Mouse (Mus musculus) layer of hippocampus, postnatal 25 days (tissue): ENCODE data around the gene Foxn1. TPM values are rescaled to one million over a fixed set of nuclear protein-coding genes. Genes with fewer than 3 reads are reported as not detected.
A peak's percentile ranks its signal among the peaks of the same experiment; 100 is the strongest.

Experiments used
- DNase-seq, 2 experiments: peaks; one replicate each; pipeline ENCODE4 v3.0.0; 2022; ENCODE audit warnings: mixed read lengths in 2 of 2, low spot score in 1 of 2; ENCODE audit errors: extremely low spot score in 1 of 2
- total RNA-seq, 2 experiments: library from RNA; stranded (reverse); gene quantifications; 2 replicates each; pipeline ENCODE4 v1.2.3; 2021

The Foxn1 gene
- total RNA-seq, 2 experiments from 2014 or later = not detected

DNA sequence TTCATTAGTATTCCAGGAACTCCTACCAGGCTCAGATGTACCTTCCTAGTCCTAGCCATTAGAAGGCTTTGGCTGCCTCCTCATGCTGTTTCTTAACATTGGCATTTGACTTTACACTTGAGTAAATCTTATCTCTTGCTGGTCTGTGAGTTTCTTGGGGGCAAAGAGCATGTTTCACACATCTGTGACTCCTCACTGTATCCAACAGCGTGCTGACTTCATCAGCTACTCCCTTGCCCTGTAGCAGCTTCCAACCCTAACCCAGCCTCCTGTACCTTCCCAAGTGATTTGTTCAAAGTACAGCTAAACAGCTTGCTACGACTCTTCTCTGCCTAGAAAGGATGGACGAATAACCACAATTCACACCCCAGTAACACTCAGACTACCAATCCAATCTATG lies 15.1 kb upstream of the Foxn1 start:
- DNase-seq = no peak

DNA sequence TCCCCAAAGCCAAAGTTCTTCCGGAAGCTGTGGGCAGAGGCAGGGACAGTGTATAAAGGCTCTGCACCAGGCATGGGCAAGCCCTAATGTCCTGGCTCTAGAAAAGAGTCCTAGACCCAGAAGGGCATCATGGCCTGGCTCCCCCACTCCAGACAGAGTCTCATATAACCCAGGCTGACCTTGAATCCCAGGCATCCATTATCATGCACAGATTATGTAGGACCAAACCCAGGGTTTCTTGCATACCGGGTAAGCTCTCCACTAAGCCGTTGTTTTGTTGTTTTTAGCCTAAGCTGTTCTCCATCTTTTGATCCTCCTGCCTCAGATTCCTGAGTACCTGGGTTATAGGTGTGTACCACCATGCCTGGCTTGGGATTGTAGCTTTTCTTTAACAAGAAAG lies 14.6 kb upstream of the Foxn1 start:
- no peak for DNase-seq

DNA sequence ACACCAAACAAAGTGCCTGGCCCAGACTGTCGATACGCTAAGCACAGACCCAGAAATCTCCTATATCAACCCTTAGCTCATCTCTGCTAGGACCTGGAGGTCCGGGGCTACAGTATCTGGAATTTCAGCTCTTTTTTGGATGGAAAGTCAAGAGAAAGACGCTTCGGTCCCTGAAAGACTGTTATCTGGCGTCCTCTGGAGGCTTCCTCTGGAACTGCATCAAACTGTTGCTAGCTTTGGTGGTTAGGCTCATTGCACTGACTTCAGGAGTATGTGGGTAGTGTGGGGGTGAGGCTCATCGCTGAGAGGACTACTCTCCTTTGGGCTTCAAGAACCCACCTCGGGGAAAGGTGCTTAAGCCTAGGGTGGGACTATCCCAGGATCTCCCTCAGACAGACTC lies 13.3 kb upstream of the Foxn1 start:
- peak; percentile 77 to 91 for DNase-seq

DNA sequence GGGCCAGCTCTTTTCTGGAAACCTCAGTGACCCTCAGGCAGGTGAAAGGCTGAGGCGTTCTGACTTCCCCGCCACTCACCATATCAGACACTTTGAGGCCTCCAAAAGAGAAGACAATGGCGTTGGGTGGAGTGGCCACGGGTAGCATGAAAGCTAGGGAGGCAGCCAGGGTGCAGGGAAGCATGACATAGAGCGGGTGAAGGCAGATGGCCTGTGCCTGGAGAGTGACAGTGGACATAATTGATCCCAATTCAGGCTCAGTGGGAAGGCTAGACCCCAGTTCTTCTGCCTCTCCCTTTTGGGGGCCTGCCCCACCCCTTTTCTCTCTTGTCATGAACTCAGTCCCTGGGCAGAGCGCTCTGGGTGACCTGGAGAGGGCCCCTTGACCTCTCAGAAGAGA lies 11.9 kb upstream of the Foxn1 start:
- DNase-seq = no peak

DNA sequence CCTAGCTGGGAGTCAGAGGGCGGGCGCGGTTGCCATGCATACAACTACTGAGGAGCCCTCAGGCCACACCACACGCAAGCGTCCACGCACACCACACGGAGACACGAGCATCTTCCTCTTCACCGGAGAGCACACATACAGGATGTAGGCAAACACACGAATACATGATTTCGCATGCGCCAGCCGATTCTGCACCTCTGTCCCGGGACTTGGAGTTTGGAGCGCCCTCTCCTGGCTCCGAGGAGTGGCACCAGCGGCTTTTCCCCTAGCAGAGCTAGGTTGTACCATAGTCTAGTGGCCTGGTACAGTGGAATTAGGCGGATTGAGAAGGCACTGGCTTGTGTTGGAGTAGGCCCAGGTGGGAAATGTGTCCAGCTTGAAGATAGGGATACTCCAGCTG lies 11.0 kb upstream of the Foxn1 start:
- DNase-seq = peak in 1 of 2 experiments; percentile 61

DNA sequence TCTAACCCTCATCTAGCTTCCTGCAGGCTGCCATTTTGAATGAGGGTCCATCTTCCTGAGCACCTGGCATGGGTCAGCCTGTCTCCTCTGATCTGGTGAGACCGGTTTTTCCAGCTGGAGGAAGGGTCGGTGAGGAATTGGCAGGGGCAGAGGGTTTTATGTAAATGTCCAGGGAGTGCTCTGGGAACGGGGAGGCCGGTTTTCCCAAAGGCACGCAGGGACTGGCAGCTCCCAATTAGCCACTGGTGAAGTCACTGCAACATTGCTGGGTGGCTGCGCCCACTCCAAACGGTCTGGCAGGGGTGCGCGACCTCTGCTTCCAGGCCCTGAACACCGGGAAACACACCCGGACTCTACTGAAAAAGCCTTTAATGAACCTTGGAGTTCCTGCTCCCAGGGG lies 10.6 kb upstream of the Foxn1 start:
- no peak for DNase-seq

DNA sequence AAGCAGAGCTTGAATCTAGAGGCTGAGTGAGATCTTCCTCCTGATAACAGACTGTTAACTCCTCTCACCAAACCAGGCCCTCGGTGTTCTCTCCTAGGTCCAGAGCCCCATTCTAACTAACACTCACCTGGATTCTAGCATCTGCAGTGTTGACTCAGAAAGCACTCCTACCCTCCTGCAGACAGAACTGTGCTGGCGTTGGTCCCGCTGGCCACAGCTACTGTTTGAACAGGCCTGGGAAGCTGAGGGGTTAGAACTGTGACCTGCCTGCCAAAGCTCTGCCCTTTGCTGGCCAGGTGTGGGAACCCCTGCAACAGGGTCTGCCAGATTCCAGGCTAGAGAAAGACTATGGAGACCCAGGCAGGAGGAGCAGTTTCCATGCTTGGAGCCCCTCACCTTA lies 6.4 kb upstream of the Foxn1 start:
- DNase-seq = no peak

DNA sequence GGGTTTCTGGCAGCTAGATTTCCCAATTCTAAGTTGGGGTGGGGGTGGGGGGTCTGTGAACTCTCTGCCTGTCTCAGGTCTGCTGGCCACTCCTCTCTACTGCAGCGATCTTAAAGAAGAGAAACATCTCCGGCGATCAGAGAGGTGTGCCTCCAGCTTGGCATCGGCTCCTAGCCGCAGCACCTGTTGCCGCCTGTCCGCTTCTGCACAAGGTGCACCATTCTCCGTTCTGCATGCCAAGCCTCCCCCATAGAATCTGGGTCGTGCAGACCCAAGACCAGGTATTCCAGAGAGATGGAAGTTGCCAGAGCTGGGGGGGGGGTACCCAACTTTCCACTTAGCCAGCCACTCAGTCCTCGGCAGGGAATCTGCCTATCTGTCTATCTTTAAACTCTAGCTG lies 582 bp downstream of the Foxn1 start:
- DNase-seq = no peak

DNA sequence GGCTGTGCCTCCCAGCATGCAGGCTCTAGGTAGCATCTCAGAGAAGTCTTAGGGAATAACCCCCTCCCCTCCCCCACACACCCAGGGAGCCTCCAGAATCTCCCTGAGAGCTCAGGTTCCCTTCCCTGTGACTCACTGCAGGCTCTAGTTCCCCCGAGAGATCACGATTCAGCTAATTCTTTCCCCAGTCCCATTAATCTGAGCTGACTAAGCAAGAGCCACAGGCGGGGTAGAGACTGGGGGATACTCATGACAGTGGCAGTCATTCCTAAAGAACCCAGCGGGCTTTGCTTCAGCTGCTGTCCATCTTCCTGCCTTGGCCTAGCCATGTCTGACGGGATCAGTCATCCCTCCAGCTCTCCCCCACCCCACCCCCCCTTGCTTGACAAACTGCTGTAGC lies 3.7 kb downstream of the Foxn1 start:
- DNase-seq = no peak

DNA sequence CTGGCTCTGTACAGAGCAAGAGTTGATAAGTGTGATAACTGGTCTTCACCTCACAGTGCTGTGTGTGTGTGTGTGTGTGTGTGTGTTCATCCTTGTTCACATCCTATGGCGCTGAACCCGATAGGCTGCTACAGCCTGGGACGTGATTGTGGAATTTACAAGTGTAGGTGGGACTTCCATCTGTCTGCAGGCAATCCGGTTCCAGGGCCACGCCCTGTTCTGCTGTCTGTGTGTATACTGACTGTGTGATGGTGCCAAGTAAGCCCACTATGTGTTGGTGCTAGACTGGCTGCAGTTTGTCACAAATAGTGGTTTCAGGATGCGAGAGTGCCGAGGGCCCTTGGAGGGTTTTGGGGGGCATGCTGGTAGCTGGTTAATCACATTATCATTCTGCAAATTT lies 4.1 kb downstream of the Foxn1 start:
- DNase-seq = no peak

DNA sequence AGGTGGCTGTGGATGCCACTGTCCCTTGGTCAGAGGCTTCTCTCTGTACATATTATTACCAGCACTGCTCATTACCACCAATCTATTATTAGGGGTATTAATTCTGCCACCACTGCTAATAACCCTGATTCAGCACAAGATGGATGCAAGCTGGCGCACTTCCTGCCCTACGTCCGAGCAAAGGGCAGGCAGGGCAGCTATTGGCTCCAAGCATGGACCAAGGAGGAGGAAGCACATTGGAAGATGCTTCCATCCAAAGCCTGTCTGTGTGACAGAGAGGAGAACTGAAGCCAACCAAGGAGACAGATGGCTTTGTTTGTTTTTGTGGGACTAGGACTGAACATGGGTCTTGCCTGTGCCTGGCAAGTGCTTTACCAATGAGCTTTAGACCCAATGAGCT lies 5.4 kb downstream of the Foxn1 start:
- DNase-seq = no peak

DNA sequence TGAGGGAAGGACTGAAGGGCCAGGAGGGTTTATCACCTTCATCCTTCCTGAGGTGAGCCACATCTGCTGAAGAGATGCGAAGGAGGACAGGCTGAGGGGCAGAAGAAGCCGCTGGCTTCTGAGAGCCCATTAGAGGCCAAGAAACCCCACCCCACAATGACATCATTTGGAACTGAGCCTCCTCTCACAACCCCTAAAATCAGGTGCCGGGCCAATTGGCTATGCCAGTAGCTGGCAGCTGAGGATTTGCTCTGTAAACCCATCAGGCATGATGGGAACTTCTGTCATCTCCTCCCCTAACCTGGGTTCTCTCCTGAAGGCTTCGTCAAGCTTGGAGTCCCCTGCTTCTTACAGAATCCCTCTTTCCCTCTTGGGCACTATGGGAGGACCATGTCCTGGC lies 6.0 kb downstream of the Foxn1 start:
- no peak for DNase-seq

DNA sequence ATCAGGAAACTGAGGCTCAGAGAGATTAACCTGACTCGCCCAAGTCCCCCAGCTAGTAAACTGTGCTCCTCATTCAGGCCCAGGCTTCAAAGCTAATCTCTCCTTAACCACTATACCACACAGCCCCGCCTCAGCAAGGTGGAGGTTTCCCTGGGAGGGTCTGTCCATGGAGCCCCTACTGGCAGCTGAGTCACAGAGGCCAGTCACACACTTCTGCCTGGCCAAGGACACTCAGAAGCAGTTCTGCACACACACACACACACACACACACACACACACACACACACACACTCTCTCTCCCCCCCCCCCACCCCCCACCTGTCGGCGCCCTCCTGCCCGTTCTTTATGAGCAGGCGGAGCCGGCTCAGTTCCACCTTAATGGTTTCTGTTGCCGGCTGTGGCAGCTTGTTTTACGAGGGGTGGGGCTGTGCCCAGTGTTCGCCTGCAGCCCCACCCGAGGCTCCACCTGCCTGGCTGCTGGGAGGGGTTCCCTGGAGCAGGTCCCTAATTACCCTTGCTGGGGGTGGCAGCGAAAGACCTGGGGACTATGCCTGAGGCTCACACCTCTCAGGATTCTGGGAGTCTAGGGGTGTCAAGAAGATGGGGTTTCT lies 8.7 kb downstream of the Foxn1 start:
- no peak for DNase-seq

DNA sequence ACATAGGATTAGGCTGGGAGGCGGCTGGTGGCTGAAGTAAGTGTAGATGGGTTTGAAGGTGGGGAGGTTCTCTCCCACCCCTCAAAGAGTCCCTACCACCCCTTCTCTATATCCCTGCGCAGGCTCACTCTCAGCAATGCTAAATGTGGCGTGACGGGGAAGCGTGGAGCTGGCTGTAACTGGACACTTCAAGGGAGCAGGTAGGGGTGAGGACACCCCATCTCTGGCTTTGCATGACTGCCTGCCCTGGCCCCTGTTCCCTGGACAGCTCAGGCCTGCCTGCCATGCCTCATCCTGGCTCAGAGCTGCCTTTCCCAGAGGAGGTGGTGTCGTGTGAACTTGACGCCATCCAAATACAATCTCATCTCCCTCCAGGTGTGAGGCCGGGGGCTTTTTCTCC lies 12.2 kb downstream of the Foxn1 start:
- no peak for DNase-seq

DNA sequence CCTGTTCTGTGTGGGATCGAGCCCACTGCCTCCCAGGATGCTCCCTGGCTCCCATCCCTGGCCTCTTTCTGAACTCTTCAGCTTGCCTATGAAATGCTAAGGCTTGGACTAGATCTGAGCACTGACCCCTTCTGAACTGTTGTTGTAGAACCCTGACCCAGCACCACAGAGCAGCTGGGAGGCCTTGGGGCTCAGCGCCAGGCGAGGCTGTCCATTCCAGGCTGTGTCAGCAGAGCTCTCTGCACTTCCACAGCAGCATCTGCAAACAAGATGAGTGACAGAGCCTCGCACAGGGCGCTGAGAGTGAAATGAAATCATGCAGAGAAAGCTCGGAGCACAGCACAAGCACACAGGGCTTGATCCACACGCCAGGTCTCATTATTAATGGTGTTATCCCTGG lies 13.7 kb downstream of the Foxn1 start:
- no peak for DNase-seq

DNA sequence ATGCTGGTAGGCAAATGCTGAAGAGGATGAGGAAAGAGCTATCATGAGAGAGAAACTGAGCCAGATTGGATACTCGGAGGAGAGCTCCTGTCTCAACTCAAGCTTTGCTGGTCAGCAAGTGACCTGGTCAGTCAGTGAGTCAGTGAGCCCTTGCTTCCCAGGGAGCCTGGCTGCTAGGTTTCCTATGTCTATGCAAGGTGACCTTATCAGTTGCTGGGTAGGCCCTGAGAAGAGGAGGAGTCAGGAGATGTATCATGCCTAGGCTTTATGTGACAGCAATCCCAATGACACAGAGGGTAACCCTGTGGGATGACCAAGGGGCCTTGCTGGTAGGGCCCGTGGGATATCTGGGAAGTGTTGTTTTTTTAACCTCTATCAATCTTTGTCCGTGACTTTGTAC lies 14.2 kb downstream of the Foxn1 start:
- DNase-seq = no peak

DNA sequence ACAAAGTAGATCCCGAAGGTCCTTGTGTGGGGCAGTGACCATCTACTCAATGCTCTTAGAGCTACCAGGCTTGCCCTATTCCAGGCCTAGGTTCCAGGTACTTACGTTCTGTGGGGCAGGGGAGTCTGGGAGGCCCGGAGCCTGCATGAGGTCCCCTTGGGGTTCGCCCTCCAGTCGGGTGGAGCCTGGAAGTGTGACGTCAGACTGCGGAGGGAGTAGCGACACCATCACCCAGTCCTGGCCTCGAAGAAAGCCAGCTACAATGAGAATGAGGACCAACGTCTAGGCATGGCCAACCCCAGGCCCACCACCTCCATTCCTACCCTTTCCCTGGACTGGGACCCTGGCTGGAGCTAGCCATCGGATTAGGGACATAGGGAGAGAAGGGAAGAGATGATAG lies 14.6 kb downstream of the Foxn1 start:
- DNase-seq = no peak

DNA sequence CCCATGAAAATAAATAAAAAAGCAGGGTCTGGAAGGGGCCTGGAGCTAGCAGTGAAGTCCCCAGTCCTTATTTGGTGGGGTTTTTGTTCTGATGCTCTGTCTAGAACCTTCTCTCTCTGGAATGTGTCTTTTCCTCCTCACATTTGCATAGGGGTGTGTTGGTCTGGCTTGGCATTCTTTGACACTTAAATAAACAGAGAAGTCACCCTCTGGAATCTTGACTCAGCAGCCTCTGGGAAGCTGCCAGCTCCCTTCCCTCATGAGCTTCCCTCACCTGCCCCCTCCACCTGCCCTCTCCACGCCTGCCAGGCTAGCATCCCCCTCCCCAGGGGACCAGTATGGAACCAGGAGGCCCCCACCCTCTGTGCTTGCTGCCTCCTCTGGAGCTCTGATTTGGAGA lies 16.0 kb downstream of the Foxn1 start:
- no peak for DNase-seq

DNA sequence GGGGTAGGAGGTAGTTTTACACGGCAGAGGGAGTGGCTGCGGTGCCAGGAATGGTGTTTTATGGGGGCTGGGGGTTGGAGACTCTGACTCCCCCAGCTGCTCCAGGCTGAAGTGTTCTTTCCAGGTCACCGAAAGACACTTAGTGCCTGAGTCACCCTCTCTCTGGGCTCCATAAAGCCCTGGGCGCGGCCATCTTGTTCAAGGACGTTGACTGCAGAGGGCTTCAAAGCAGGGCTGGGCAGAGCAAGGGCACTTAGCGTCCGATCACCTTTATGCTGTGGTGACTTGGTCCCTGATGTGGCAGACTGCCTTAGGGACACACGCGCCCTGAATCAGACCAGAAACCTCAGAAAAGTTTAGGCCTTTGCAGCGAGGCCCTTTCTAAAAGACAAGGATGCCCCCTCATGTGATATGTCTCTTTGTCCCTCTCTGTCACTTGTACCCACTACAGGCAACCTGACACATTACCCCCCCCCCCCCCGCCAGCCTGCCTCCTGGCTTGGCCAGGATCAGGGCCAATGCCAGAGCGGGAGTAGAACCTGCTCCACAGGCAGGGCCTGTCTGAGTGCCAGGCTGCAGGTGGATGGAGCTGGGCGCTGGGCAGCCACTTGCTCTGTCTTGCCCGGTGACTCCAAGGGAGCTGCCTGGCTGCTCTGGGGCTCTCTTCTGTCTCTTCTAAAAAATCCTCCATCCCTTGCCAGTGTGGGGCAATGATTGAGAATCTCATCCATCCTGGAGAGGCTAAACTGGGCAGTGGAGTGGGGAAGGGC lies 18.7 kb downstream of the Foxn1 start:
- no peak for DNase-seq

DNA sequence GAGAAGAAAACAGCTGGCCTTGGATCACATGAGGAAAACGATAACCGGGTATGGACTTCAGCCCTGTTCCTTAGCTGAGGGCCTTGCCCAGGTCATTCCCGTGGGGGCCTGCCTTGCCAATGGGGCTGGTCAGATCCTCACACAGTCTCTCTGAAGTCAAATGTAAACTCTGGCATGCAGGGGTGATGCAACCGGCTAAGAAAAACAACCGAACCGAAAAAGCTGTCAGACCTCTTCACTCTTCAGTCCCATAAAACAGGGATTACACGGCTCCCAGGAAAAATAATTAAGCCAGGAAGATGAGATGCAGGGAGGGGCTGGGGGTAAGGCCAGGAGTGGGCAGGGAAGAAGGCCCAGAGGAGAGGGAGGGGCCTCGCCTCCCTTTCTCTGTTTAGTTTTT lies 22.3 kb downstream of the Foxn1 start:
- DNase-seq = no peak

DNA sequence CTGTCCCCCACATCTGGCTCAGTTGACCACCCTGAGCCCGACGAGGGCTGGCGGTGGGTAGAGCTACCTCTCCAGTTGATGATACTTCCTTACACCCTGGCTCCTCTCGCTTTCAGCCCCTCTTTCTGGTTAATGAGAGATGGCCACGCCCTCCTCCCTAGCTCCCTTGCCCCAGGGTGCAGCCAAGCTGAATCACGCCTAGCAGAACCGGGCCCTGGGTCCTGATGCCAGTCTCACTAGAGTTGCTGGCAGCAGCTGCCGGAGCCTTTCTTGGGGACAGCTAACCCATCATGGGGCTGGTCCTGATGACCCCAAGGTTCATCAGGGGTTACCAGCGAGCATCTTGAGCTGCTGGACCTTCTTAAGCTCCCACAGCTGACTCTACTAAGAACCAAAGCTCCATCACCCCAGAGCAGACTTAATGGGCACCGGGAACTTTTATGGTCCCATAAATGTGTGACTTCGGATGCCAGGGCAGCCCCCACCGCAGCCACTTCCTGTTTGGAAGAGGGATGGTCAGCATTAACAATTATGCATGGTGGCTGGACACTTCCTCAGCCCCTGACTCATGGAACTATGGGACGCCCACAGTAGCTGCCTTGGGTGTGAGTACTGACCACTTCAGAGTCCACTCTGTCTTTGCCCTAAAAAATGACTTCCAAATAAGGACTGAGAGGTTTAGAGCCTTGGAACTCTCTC lies 22.9 kb downstream of the Foxn1 start:
- no peak for DNase-seq

DNA sequence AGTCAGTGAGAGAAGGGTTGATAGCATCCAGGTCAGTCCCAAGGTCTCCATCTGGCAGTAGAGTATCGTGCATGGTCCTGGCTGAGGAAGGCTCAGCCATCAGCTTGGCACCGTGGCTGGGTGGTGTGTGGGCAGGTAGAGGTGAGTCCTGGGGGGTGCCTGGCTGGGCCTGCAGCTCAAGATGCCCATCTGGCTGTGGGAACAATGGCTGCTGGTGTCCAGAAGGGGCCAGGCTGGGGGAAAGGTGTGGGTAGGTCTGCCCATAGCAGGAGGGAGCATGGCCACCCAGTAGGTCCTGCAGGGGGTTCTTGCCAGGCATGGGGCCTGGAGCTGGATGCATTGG lies 25.6 kb downstream of the Foxn1 start:
- no peak for DNase-seq
